Mouse (Mus musculus) liver, postnatal 0 days (tissue): ENCODE measurements at regions not wholly inside any gene's neighbourhood (a gene's known extent, or its start where the extent isn't known, plus 50 kb on each side); places are given as distances from the start of the nearest gene placed in this dataset.

ENCODE experiments used
- CTCF ChIP-seq: sonication (generic); IDR thresholded peaks from 2 replicates; pipeline ENCODE4 v1.5.1; 2016; ENCODE audit warnings: antibody characterized with exemption, low read depth
- EP300 ChIP-seq: IDR thresholded peaks from 2 replicates; pipeline ENCODE4 v1.6.1; 2016; ENCODE audit warnings: antibody characterized with exemption, low read depth, mild to moderate bottlenecking

- no peak for TF ChIP-seq CTCF
- TF ChIP-seq EP300 = no peak
These were observed 93.1 kb upstream of the Tle3 start for GRCm38 (mm10) chr9:61279044-61279543.
